Mouse (Mus musculus) right cerebral cortex, postnatal 10 days (tissue): ENCODE measurements around the gene Emc4.

ENCODE experiments used
- DNase-seq, 2 experiments: peaks; one replicate each; pipeline ENCODE4 v3.0.0; 2021; ENCODE audit warnings: low spot score in 2 of 2

Emc4 gene

DNA sequence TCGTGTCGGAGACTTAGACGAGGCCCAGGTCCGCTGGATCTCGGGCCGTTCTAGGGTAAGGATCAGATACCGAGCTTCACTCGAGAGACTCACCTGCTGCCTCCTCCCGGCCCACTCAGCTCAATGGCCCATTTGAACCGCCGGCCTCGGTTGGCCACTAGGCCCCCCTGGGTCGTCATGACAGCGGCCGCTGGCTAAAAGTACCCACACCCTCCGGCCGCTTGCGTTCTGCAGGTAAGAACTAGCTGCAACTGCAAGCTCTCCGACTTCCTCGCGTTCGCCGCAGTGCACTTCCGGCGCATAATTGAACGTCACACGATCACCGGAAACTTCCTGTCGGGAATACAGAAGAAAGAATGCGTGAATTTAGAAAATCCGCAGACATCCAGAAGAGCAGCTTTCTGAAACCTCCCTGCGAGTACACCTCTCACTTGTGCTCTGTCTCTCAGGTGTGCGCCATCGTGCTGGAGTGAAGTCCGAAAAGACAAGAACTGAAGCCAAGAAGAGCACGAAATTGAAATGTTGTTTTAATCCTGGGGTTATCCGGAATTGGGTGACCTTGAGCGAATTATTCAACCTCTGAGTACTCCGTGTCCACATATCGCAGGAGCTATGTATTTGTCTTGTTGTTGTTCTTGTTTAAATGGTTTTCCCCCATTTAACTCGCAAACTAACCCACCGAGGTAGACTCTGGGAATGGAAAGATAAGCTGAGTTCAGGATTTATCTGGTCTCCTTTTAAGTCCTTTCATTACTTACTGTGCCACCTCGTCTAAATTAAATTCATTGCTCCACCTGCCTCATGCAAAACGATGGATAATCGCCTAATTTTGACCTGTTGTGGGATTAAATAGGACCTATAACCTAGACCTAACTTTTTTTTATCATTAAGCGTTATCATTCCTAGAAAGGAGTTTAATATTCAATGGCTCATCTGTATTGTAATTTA is at the start of gene Emc4:
Gene Emc4 (minus strand): TSS at position 302 of the 948 bp plus-strand sequence.
- DNase-seq = peak; percentile 95

DNA sequence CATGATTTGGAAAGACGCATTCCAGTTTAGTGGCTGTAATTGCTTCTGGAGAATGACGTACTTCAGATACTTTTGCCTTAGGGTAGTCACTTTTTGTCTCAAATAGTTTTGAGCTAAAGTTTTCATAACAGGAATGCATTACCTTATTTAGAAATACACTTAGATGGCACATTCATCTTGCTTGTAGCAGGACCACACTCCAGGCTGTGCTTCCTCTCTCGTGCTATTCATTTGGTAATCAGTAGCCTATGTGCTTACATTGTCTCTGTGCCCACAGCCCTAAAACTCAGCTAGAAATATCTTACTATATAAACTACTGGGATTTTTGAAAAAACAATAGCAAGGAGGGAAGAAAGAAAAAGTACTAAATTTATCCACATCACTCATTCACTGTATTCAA is 39.2 kb upstream of the Emc4 start:
- DNase-seq = no peak

DNA sequence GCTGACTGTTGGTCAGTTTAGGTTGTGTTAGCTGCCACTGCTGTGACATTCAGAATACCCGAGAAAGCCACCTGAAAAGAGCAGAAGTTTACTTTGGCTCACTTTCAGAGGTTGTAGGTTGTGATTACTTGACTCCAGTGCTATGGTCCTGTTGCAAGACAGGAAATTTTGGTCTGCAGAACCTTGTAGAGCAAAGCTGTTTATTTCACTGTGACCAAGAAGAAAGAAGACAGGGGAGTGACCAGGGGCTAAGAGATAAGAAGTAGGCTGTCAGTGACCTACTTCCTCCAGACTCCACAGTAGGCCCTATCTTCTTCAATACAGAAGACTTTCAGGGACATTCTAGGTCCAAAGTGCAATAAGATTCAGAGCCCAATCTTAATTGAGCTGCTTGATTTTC is 28.8 kb upstream of the Emc4 start:
- no peak for DNase-seq

DNA sequence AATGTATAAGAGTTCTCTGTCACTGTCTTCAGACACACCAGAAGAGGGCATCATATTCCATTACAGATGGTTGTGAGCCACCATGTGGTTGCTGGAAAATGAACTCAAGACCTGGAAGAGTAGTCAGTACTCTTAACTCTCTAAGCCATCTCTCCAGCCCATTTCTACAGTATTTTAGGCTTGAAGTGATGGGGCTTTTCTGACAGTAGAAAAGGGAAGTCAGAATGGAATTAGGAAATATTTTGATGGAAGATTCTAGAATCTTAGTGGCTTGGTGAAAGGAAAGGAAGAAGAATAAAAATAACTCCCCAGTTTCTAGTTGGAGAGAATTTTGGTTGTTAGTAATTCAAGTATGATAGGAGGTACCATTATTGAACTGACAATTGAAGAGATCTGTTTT is 26.1 kb upstream of the Emc4 start:
- no peak for DNase-seq

DNA sequence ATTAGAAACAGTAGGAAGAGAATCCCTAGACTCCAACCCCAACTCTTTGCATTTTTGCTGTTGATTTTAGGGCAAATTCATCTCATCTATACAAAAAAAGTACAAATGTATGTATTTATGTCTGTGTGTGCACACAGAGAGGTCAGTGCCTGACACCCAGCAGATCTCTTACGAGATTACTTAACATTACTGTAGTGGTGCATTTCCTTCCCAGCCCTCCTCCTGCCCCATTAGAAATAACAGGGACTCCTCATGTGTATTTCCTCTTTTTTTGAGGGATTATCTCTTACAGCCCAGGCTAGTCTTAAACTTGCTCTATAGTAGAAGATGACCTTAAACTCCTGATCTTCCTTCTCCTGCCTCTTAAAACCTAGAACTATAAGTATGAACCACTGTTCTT is 24.9 kb upstream of the Emc4 start:
- no peak for DNase-seq

DNA sequence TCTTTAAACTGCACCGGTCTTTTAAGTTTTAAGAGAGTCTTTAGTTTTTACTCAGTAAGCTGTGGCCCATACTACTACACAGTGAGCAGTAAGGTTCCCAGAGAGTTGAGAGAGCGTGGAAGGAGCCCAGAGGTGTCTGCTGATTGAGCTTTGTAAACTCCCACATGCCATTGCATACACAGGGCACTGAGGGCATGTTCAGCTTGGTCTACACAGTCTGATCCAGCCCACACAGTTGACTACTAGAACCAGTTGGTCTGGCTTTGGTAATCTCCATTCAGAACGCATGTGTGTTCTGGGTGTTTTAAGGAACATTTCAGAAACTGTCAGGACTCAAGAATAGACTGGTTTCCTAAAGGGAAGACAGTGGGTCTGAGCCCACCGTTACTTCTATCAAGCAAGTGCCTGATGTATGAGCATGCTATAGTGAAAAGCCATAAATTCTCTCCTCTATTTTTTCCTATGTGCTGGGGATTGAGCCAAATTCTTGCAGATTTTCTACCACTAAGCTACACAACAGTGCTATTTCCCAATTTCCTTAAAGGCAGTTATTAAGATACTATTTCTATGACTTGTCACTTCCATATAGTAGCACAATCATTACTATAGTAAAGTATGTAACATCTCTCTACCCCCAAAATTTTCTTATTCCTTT is 23.6 kb upstream of the Emc4 start:
- DNase-seq = no peak

DNA sequence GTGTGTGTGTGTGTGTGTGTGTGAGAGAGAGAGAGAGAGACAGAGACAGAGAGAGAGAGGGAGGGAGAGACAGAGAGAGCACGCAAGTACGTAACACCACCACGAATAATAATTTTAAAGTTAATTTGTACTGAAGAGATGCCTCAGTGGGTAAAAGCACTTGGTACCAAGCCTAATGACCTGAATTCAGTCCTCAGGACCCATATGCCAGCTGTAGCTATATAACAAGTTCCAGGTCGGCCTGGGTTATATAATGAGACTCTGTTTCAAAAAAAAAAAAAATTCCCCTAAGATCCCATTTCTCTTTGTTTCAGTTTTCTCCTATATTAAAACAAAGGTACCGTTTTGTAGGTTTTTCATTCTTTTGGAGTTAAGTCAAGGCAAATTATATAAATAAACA is 23.0 kb upstream of the Emc4 start:
- DNase-seq = no peak

DNA sequence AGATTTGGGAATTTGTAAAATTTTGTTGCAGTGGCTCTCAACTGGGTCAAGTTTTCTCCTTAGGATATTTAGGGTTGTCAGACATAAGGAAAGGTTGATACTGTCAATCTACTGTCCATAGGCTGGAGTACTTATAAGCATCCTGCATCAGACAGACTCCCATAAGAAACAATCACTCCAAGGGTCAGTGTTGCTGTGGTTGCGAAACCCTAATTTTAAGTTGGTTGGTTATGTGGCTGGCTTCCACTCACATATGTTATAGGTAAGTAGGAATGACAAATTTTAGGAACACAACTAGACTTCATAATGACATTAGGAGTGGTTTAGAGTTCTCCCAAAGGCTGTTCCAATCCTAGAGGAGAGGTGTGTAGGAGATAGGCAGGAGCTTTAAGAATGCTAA is 13.4 kb upstream of the Emc4 start:
- no peak for DNase-seq

DNA sequence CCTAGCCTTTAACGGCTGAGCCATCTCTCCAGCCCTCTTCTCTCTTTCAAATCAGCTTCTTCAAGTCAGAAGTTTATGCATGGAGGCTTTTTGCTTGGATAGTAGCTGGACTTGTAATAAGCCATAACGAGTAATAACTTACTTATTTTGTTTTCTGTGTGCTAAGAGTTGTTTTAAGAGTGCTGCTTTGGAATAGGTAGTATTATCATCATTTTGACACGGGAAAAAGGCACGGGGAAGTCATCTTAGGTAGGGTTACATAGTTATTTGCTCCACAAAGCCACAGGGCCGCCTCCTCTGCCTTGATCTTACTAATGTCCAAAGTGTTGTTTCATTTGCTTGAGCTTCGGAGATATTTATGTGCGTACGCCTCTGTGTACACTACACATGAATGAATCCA is 12.3 kb upstream of the Emc4 start:
- DNase-seq = no peak

DNA sequence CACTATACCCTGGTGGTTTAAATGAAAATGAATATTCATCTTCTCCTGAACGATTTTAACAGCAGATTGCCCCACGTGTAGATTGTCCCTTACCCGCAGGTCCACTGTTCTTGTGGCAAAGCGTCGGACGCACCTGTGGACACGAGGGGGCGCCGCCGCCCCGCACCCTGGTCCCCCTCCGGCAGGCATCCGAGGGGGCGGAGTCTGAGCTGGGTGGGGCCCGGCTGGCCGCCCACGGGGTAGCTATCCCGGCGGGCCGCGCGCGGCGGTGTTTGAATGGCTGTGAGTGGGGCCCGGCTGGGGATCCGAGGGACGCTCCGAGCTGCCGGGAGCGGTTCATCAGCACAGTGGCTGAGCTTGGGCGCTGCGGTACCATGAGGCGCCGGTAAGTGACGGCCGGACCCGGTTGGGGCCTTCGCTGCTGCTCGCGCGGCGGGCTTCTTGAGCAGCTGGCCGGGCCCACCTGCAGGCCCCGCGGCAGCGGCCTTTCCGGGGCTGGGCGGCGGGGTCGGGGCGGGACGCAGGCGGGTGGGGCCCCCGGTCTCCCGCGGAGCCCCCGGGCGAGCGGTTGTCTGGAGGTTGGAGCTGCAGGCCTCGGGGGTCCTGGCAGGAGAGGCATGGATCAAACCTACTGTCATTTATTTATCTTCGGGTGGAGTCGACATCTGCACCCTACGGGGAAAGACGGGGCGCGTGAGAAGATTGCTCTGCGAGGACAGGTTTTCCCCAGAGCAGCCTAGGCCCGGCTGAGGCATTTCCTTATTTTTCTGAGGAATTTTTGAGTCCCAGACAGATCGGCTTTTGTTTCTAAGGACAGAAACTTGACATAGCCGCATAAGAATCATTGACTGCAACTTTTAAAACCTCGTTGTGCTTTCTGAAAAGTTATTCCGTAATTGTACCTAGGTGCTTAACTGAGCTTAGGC is 11.4 kb upstream of the Emc4 start, which contains the start of gene Katnbl1:
Gene Katnbl1 (plus strand): TSS at position 239 of the 926 bp plus-strand sequence.
- peak; percentile 93 to 94 for DNase-seq

DNA sequence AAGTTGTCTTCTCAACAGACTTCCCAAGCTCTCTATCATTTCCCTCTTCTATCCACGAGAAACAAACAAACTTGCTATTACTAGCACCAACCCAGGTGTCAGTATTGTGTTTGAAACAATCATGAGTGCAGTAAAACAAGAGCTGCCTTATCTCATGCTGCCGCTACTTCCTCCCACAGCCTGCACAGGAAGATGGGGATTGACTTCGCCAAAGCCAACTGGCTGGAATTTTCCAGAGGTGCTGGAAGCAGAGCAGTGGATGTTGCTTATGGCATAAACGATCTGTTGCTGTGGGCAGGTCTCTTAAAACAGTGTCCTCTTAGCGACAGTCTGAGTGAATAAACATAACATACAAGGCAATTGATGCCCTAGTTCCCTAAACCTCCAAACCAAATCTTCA is 6.8 kb upstream of the Emc4 start:
- DNase-seq = no peak

DNA sequence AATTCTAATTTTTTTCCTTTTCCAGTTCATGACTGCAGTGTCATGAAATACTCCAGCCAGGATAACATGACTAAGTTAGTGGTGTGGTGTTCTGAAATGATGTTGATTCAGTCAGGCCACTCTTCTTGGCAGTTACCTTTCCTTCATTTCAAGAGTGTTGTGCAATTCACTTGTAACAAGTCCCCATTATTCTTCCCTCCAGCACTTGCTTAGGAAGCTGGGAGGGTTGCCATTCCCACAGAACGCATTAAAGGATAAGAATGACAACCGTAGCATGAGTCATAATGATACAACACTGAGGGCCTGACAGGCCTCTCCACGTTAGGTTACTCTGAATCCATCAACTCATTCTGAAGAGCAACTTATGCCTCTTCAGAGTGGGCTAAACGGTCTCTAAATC is 5.3 kb upstream of the Emc4 start:
- DNase-seq = no peak

DNA sequence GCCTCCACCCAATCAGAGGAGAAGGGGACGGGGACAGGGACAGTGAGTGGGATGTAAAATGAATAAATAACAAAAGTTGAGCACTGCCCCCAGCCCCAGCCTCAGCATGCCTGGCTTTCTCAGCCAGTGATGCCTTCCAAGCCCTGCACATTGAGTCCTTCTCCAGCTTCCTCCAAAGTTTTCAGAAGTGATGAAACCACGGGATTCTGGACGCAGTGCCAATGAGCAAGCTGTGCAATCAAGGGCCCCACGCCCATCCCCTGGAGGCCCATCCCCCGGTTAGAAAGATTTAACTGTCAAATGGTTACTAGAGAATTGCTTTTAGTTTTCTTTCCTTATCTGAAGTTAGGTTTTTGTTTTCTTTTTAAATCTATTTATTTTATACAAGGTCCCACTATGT is 2.1 kb upstream of the Emc4 start:
- DNase-seq = no peak

DNA sequence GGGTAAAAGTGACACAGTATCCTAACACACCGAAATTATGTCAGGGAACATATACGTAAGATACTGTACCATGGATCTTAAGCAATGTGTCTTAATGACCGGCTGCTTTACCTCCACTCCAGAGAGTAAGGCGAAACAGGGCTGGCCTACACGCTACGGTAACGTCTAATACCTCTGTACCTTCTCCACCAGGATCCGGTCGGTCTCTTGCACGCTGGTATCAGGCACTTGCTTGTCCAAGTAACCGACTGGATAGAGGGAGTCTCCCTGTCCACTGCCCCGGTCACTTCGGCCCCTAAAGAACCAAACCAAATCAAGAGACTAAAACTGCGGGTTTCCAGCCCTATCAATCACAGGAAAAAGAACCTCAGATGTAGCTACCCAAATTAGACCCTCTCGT is 605 bp downstream of the Emc4 start:
- peak in 1 of 2 experiments; percentile 26 for DNase-seq

DNA sequence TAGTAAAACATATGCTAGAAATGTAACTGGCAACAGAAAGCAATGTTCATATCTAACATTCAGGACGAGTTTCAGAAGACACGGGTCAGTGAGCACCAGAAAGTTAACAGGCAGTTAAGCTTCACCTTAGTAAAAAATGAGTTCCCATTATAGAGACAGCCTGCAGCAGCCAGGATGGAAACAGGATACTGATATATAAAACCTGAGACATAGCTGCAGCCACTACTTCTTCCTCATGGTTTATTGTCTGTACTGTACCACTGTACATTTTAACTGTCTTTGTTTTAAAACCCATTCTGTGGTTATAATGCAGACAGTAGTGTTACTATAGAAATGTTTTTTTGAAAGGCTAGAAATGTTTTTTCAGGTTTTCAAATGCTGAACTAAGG is 7.1 kb downstream of the Emc4 start:
- DNase-seq = no peak

DNA sequence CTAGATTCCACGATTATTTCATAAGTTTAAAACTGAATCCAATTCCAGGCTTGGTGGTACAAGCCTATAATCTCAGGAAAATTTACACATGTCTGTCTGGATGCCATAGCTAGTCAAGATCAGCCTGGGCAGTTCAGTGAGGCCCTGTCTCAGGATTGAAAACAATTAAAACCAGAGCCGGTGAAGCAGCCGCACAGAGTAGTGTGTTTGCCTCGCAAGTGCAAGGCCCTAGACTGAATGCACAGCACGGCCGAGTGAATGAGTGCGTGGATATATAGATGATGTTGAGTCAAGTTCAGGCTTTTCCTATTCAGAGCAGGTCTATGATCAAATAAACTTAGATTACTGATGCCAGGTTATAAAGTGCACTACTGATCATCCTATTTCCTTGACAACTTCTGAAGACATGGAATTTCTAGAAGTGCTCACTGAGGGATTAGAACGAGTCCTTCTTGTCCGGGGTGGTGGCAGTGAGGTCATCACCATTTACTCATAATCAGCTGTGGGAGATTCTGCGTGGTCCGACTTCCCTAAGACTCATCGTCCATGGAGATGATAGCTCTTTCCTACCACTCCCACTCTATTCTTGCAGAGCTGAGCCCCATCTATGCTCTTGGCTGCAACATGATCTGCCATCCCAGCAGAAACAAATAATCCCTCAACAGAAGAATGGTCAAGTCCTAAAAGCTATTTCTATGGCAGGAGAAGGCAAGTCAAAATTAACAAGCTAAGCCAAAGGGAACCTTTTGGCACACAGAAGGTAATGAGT is 7.6 kb downstream of the Emc4 start:
- no peak for DNase-seq

DNA sequence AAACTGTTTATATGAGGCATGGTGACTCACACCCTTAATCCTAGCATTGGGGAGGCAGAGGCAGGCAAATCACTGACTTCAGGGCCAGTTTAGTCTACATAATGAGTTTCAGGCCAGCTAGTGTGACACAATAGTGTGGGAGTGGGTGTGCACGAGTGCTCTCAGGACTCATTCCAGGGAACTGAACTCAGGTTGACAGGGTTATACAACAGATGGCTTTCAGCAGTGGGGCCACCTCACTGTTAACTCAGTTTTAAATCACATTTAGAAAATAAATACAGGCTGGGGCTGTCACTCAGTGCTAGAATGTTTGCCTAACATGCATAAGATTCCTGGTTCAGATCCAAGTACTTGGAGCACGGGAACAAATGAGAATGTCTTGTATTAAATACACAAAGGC is 8.2 kb downstream of the Emc4 start:
- DNase-seq = no peak

DNA sequence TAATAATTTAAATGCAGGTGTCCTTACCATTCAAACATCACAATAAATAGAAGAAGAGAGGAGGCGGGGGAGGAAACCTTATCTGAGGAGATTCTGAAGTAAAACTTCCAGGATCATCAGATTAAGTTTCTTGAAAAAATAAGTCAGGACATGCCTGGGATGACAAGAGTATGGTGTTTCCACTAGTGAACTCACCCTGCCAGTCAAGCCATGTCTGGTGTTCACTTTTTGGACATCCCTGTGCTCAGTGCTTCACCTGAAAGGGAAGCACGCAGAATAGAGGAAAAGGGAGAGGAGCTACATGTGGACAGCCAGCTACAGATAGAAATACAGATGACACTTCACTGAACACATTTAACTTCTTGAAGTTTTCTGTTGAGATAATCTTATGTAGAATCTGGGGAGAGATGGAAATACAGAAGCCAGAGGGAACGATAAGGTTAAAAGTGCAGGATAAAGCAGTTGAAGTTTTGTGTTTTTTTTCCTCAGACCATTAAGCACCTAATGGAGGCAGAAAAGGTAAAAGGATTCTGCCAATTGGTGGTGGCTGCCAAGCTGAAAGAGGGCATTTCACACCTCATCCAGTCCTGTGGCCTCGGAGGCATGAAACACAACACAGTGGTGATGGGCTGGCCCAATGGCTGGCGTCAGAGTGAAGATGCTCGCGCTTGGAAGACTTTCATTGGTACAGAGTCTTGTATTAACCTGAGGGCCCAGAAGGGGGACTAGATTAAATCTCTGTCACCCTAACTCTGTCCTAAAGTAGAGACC is 14.0 kb downstream of the Emc4 start:
- no peak for DNase-seq

DNA sequence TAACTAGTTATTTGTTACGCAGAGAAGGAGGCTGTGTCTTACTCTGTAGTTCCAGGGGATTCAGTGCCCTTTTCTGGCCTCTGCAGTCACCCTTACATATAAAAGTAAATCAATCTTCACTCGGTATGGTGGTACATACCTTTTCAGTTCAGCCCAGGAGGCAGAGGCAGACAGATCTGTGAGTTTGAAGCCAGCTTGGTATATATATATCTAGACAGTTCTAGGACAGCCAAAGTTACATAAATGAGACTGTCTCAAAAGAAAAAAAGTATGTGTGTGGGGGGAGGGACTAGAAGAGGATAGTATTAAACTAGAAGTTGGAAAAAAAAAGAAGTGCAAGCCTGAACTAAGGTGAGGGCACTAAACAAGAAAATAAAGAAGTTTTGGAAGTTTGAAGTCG is 19.6 kb downstream of the Emc4 start:
- no peak for DNase-seq

DNA sequence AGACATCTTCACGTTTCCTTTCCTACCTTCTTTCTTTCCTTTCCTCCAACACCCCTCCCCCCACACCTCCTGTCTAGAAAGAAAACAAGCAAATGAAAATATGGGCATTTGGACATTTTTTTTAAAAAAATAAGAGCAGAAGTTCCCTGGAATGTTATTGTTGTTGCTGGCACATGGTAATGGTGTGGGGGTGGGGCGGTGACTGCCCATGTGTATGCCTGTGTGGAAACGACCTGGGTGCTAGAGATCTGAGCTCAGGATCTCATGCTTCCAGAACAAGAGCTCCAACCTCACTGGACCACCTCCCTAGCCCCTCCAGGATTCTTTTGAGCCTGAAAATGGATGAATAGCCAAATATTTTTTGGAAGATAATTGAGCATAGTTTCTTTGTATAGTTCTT is 26.7 kb downstream of the Emc4 start:
- no peak for DNase-seq

DNA sequence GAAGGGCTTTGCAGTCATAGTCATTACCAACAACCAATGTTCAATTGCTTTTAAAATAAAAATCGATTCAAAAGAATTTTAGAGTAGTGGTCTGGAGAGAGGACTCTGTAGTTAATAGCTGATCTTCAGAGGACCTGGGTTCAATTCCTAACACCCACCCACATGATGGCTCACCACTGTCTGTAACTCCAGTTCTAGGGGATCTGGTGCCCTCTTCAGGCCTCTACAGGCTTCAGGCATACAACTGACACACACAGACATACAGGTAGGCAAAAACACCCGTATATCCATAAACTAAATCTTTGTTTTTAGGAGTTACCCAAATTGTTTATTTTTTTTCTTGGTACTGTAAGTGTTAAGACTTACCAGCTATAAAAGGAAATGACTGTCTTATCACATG is 28.1 kb downstream of the Emc4 start:
- no peak for DNase-seq
